Mouse (Mus musculus) stomach, postnatal 0 days (tissue): ENCODE measurements around the gene Il17a.

Experiments used
- CTCF ChIP-seq: IDR thresholded peaks from 2 replicates; pipeline ENCODE4 v1.5.1; 2016; ENCODE audit warnings: antibody characterized with exemption, low read depth, mild to moderate bottlenecking, moderate library complexity
- EP300 ChIP-seq: optimal IDR thresholded peaks from 2 replicates; pipeline ENCODE3; 2016; ENCODE audit warnings: antibody characterized with exemption

DNA sequence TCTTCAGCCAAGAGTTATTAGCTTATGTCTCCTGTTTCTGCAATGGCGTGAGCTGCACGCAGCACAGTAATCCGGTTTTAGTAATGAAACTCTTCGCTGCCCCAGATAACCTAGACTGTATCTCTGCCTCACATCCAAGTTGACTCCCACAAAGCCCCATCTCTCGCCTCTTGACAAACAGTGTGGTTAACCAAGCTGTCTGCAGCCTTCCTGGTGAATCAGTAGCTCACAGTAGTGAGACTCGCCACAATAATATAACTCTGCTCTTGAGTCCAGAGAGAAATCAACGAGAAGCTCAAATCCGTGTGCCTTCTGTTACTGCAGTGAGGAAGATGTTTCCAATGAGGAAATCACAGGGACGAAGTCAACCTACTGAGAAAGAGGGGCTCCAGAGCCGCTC lies 23.7 kb downstream of the Il17a start:
- no peak for TF ChIP-seq CTCF
- TF ChIP-seq EP300 = no peak
